Mouse (Mus musculus) E14TG2a.4 (cell line): ENCODE data around the gene Gm20388.

Experiments
- CTCF ChIP-seq: conservative IDR thresholded peaks from 2 replicates; pipeline ENCODE4 v1.5.1; 2014; ENCODE audit warnings: low read length
- POU5F1 ChIP-seq: IDR thresholded peaks from 2 replicates; pipeline ENCODE4 v1.6.1; 2014; ENCODE audit warnings: low read length, borderline replicate concordance

GRCm38 (mm10) chr8:121796406-121796805, 1885.8 kb downstream of the Gm20388 start:
- TF ChIP-seq CTCF (no peak), POU5F1 (no peak)
